Mouse (Mus musculus) brain, embryonic 14.5 days (tissue): Measurements from ENCODE around the gene Xylt1.
A peak's percentile ranks its signal among the peaks of the same experiment; 100 is the strongest.

Source experiments
- CTCF ChIP-seq: fragments of 200-500 bp; IDR thresholded peaks from 2 replicates; pipeline ENCODE4 v1.5.1; 2012; ENCODE audit warnings: inconsistent platforms, mild to moderate bottlenecking, moderate library complexity, borderline replicate concordance; ENCODE audit not compliant: insufficient read depth, insufficient read length; ENCODE audit errors: extremely low read depth
- POLR2A ChIP-seq: fragments of 200-500 bp; IDR thresholded peaks from 2 replicates; pipeline ENCODE4 v1.6.1; 2012; ENCODE audit warnings: mild to moderate bottlenecking, inconsistent platforms, borderline replicate concordance; ENCODE audit not compliant: poor library complexity, insufficient read depth, insufficient read length, severe bottlenecking; ENCODE audit errors: extremely low read depth

DNA sequence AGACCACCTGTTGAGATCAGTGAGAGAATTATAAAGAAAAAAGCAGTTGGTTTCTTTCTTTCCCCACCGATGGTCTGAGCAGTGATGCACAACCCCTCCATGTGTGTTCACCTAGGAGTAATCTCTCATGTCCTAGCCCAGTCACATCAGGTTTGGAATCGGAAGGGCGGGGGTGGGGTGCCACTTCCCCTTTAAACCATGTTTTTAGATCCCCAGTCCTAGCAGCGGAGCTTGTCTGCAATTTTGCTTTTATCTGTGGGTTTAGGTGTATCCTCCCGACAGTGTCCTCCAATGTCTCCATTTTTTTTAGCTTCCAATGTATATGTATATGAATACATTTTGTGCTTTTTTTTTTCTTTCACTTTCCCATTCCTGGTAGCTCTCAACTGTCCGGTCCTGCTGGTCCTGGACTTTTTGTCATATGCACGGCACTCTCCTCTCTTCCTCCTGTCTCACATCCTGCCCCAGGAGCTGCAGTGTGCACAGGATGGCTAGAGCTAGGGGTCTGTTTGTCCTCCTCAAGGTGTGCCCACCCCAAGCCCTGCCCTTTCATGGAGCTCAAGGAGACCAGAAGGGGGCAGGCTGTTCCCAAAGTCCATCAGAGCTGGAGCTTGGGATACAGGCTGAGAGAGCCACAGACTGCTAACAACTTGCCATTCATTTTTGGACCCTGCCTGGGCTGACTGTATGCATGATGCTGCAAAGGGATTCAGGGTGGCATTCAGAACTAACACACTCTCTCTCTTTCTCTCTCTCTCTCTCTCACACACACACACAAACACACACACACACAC, 2.6 kb downstream of the Xylt1 start:
- TF ChIP-seq CTCF (peak; percentile 72), POLR2A (no peak)
